Mouse (Mus musculus): ENCODE measurements at regions not wholly inside any gene's neighbourhood (a gene's known extent, or its start where the extent isn't known, plus 50 kb on each side); places are given as distances from the start of the nearest gene placed in this dataset.

DNA sequence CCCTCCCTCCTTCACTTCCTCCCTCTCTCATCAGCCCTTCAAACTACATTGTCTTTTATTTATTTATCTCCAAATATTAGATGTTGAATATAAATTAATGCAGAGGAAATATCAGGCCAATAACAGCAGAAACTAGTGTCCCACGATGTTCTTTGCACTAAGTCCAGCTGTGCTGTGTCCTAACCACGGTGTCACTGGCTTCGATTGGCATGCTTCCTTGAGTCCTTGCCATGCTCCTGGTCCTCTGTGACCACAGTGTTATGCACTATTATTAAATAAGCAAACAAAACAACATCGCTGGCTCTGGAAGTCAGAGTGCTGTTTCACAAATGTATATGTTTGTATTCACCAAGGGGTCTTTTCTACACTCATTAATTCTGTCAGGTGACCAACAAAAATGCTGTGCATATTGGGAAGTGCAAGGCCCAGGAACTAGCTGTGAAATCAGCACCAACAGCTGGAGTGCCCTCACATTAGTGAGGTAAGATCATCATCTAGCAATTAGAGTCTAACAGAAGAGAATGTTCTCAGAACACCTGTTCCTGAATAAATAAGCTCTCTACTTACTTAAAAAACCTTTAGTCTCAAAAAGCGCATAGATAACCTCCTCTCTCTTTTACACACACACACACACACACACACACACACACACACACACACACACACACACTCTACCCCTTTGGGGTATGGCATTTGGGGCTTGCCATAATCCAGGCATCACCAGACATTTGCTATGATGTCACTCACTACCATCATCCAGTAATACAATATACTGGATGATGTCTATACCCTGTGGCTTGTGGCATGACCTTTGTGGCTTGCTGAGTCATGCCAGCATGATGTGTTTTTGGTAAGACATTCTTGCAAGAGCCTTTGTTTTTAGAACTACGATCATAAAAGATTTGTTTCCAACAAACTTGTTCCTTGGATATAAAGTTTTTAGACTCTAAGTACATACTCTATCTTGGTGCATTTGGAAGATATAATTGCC is 81.9 kb upstream of the Rgs2 start:
- no peaks in the 10 kb centered on the region for H3K9me3 ChIP-seq (ENCODE audit: control insufficient read depth, low read length)
- H3K4me1 ChIP-seq (replicated peaks; ENCODE audit: control insufficient read depth, insufficient read depth, low read length) = no peaks in the 10 kb centered on the region
- H3K4me2 ChIP-seq (replicated peaks) = no peak overlapping the region
- 89% methylated on average over 6 of the region's 6 CpGs for WGBS
- DNase-seq (ENCODE audit: low spot score) (no peak), ATAC-seq (ENCODE audit: low FRiP score) (no peak)
- H3K36me3 ChIP-seq (replicated peaks; ENCODE audit: control insufficient read depth, insufficient read depth) = no peaks in the 10 kb centered on the region
- H3K27ac ChIP-seq = no peak overlapping the region
- H3K9ac ChIP-seq = no peak overlapping the region
- no peaks in the 10 kb centered on the region for H3K27me3 ChIP-seq (ENCODE audit: control insufficient read depth, insufficient read depth, low read length)
- no peak overlapping the region for H3K4me3 ChIP-seq (replicated peaks; ENCODE audit: low read length)

DNA sequence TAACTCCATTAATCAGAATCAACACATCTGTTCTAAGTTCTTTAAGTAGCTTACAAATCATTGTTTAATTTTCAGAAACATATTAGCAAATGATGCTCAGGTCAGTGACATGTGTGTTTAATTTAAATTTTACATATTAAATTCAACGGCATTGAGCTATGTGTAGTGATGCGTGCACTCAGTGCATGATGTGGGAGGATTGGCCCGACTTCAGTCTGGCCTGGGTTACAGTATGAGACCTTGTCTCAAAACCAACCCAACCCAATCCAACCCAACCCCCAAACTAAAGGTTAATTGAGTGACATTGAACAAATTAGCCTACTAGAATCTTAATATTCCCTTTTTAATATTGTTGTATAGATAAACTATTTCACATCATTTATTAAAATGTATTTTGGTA is 75.0 kb upstream of the Rgs2 start:
- Histone ChIP-seq H3K4me1 (replicated peaks; ENCODE audit: control insufficient read depth, insufficient read depth, low read length) (no peaks in the 10 kb centered on the region), H3K4me3 (replicated peaks; ENCODE audit: low read length) (no peak overlapping the region), H3K27me3 (ENCODE audit: control insufficient read depth, insufficient read depth, low read length) (no peaks in the 10 kb centered on the region), H3K9me3 (ENCODE audit: control insufficient read depth, low read length) (no peaks in the 10 kb centered on the region), H3K27ac (no peak overlapping the region), H3K9ac (no peak overlapping the region), H3K36me3 (replicated peaks; ENCODE audit: control insufficient read depth, insufficient read depth) (no peaks in the 10 kb centered on the region), H3K4me2 (replicated peaks) (no peak overlapping the region)
- no peak for ATAC-seq (ENCODE audit: low FRiP score)
- no peak for DNase-seq (ENCODE audit: low spot score)
- WGBS = 90% methylated on average over 3 of the region's 3 CpGs

DNA sequence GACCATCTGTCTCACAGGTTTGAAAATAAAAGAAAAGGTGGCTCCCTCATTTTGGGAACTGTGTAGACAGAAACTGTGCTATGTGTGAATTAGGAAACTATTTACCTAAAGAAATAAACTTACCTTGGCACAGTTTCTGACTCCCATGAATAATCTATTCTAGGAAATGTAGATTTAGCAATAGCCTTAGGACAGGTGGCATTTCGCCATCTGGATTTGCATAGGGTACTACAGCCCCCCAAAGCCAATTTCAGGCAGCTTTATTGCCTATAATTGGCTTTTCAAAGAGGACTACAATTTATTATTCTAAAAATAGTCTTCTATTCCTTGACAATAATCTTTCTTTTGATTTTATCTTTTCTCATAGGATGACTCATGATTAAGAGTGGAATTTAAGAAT is 74.5 kb upstream of the Rgs2 start:
- Histone ChIP-seq H3K4me3 (replicated peaks; ENCODE audit: low read length) (no peak overlapping the region), H3K4me2 (replicated peaks) (no peak overlapping the region), H3K36me3 (replicated peaks; ENCODE audit: control insufficient read depth, insufficient read depth) (no peaks in the 10 kb centered on the region), H3K4me1 (replicated peaks; ENCODE audit: control insufficient read depth, insufficient read depth, low read length) (no peaks in the 10 kb centered on the region), H3K9me3 (ENCODE audit: control insufficient read depth, low read length) (no peaks in the 10 kb centered on the region), H3K9ac (no peak overlapping the region), H3K27ac (no peak overlapping the region), H3K27me3 (ENCODE audit: control insufficient read depth, insufficient read depth, low read length) (no peaks in the 10 kb centered on the region)
- no peak for DNase-seq (ENCODE audit: low spot score)
- WGBS = 80% methylated on average over 1 of the region's 1 CpGs
- no peak for ATAC-seq (ENCODE audit: low FRiP score)

DNA sequence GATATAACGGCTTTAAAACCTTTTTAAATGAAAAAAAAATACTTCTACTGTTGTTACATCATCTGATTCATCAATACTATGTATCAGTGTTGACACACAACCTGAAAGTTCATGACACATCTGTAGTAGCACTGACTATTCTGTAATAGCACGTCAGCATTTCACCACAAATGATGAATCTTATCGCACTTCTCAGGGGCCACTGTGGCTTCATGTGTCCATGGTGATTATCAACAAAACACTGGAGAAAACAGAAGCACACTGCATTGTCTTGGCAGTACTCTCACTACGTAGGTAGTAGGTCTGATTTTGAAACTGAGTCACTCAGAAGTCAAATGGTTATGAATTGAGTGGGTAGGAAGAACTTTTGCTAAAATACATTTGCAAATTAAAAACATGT is 72.0 kb upstream of the Rgs2 start:
- no peaks in the 10 kb centered on the region for H3K36me3 ChIP-seq (replicated peaks; ENCODE audit: control insufficient read depth, insufficient read depth)
- 92% methylated on average over 4 of the region's 4 CpGs for WGBS
- H3K27me3 ChIP-seq (ENCODE audit: control insufficient read depth, insufficient read depth, low read length) = no peaks in the 10 kb centered on the region
- no peak overlapping the region for H3K4me3 ChIP-seq (replicated peaks; ENCODE audit: low read length)
- H3K9me3 ChIP-seq (ENCODE audit: control insufficient read depth, low read length) = no peaks in the 10 kb centered on the region
- no peak for DNase-seq (ENCODE audit: low spot score)
- no peak overlapping the region for H3K9ac ChIP-seq
- no peak overlapping the region for H3K4me2 ChIP-seq (replicated peaks)
- H3K27ac ChIP-seq = no peak overlapping the region
- no peaks in the 10 kb centered on the region for H3K4me1 ChIP-seq (replicated peaks; ENCODE audit: control insufficient read depth, insufficient read depth, low read length)
- no peak for ATAC-seq (ENCODE audit: low FRiP score)

DNA sequence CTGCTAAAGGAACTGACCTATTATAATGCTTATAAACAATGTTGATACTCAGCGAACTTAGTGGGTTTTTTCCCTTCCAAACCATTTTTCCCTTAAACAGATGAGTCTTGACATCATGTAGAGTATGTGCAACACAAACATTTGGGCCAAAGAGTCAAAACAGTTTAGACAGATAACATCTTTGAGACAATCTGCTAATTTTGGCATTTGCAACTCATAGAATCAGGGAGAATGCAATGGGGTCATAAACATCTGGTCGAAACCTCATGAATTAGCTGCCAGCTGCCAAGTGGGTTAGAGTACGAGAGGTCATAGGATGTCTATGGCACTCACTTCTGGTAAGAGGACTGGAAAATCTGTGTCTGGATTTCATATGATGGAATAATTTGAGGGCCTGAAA is 57.3 kb upstream of the Rgs2 start:
- Histone ChIP-seq H3K4me1 (replicated peaks; ENCODE audit: control insufficient read depth, insufficient read depth, low read length) (no peaks in the 10 kb centered on the region), H3K36me3 (replicated peaks; ENCODE audit: control insufficient read depth, insufficient read depth) (no peaks in the 10 kb centered on the region), H3K4me2 (replicated peaks) (no peak overlapping the region), H3K9me3 (ENCODE audit: control insufficient read depth, low read length) (no peaks in the 10 kb centered on the region), H3K9ac (no peak overlapping the region), H3K27me3 (ENCODE audit: control insufficient read depth, insufficient read depth, low read length) (no peaks in the 10 kb centered on the region), H3K27ac (no peak overlapping the region), H3K4me3 (replicated peaks; ENCODE audit: low read length) (no peak overlapping the region)
- no peak for ATAC-seq (ENCODE audit: low FRiP score)
- DNase-seq (ENCODE audit: low spot score) = no peak
- 90% methylated on average over 3 of the region's 3 CpGs for WGBS

DNA sequence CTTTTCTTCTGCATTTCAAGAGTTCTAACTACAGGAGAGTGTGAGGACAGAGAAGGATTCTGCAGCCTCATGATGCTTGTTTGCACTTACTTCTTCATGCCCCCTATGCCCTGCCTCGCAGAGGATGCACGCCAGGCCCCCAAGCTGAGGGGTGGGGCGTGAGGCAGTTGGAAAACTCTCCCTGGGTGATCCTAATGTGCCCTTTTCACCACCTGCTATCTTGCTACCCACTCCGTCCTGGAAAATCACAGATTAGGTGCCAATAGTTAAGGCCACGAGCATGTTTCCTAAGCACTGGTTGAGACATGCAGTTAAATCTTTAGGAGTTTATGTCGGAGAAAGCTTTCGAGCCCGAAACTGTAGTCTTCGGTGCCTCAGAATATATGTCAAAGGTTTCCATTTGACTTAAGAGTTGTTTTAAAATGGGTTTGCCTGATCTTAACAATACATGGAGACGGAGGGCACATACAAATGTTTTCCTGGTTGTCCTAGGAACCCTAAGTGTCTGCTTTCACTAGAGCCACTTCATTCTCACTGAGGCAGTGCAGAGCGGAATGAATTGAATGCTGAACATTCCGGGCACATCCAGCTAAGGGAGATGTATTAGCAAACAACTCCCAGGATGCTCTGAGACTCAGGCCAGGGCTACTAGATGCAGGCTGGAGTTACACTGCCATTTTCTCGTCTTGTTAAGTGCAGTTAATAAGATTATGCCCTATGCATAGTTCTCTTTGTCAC is 51.7 kb upstream of the Rgs2 start:
- H3K9ac ChIP-seq = no peak overlapping the region
- H3K27me3 ChIP-seq (ENCODE audit: control insufficient read depth, insufficient read depth, low read length) = no peaks in the 10 kb centered on the region
- H3K4me3 ChIP-seq (replicated peaks; ENCODE audit: low read length) = no peak overlapping the region
- no peak for ATAC-seq (ENCODE audit: low FRiP score)
- H3K4me2 ChIP-seq (replicated peaks) = no peak overlapping the region
- WGBS = 72% methylated on average over 13 of the region's 13 CpGs
- no peaks in the 10 kb centered on the region for H3K4me1 ChIP-seq (replicated peaks; ENCODE audit: control insufficient read depth, insufficient read depth, low read length)
- no peak overlapping the region for H3K27ac ChIP-seq
- H3K36me3 ChIP-seq (replicated peaks; ENCODE audit: control insufficient read depth, insufficient read depth) = no peaks in the 10 kb centered on the region
- H3K9me3 ChIP-seq (ENCODE audit: control insufficient read depth, low read length) = no peaks in the 10 kb centered on the region
- peak; percentile 24 for DNase-seq (ENCODE audit: low spot score)
